Mouse (Mus musculus): ENCODE data around the gene Dip2c. TPM values are rescaled to one million over a fixed set of nuclear protein-coding genes. Genes with fewer than 3 reads are reported as not detected.

Dip2c gene
- polyA plus RNA-seq, 1 experiment from 2014 or later: 4.9 TPM

GRCm38 (mm10) chr13:9445533-9446294, 169.4 kb downstream of the Dip2c start:
- Histone ChIP-seq H3K9me3 (replicated peaks) (no peaks in the 10 kb centered on the region), H3K27ac (no peak overlapping the region), H3K27me3 (ENCODE audit: low read depth, poor library complexity, severe bottlenecking) (no peaks in the 10 kb centered on the region), H3K4me3 (no peak overlapping the region), H3K4me1 (no peaks in the 10 kb centered on the region), H3K36me3 (no peaks in the 10 kb centered on the region)
- 94% methylated on average over 6 of the region's 6 CpGs for WGBS
- DNase-seq (ENCODE audit: low spot score): no peak

- H3K27ac ChIP-seq: no peak overlapping the region
- WGBS: 94% methylated on average over 4 of the region's 4 CpGs
- no peaks in the 10 kb centered on the region for H3K9me3 ChIP-seq (replicated peaks)
- no peaks in the 10 kb centered on the region for H3K36me3 ChIP-seq
- H3K4me1 ChIP-seq: no peaks in the 10 kb centered on the region
- no peaks in the 10 kb centered on the region for H3K27me3 ChIP-seq (ENCODE audit: low read depth, poor library complexity, severe bottlenecking)
- no peak overlapping the region for H3K4me3 ChIP-seq
- no peak for DNase-seq (ENCODE audit: low spot score)
Measured at GRCm38 (mm10) chr13:9446448-9447115, 170.3 kb downstream of the Dip2c start.

- Histone ChIP-seq H3K27me3 (ENCODE audit: low read depth, poor library complexity, severe bottlenecking) (no peaks in the 10 kb centered on the region), H3K27ac (no peak overlapping the region), H3K9me3 (replicated peaks) (no peaks in the 10 kb centered on the region), H3K4me3 (no peak overlapping the region), H3K36me3 (no peaks in the 10 kb centered on the region), H3K4me1 (no peaks in the 10 kb centered on the region)
- WGBS: 90% methylated on average over 3 of the region's 3 CpGs
- DNase-seq (ENCODE audit: low spot score): no peak
Measured at GRCm38 (mm10) chr13:9450276-9450675, 173.9 kb downstream of the Dip2c start.

GRCm38 (mm10) chr13:9451952-9452351, 175.6 kb downstream of the Dip2c start:
- no peak for DNase-seq (ENCODE audit: low spot score)
- Histone ChIP-seq H3K9me3 (replicated peaks) (no peaks in the 10 kb centered on the region), H3K4me3 (no peak overlapping the region), H3K27me3 (ENCODE audit: low read depth, poor library complexity, severe bottlenecking) (no peaks in the 10 kb centered on the region), H3K36me3 (no peaks in the 10 kb centered on the region), H3K4me1 (no peaks in the 10 kb centered on the region), H3K27ac (no peak overlapping the region)
- 86% methylated on average over 3 of the region's 3 CpGs for WGBS

- H3K4me1 ChIP-seq: no peaks in the 10 kb centered on the region
- no peak overlapping the region for H3K27ac ChIP-seq
- DNase-seq (ENCODE audit: low spot score): no peak
- H3K4me3 ChIP-seq: no peak overlapping the region
- H3K27me3 ChIP-seq (ENCODE audit: low read depth, poor library complexity, severe bottlenecking): no peaks in the 10 kb centered on the region
- H3K36me3 ChIP-seq: no peaks in the 10 kb centered on the region
- 66% methylated on average over 4 of the region's 4 CpGs for WGBS
- H3K9me3 ChIP-seq (replicated peaks): no peaks in the 10 kb centered on the region
Measured at GRCm38 (mm10) chr13:9454426-9455177, 178.3 kb downstream of the Dip2c start.

GRCm38 (mm10) chr13:9455979-9456378, 179.7 kb downstream of the Dip2c start:
- H3K36me3 ChIP-seq: no peaks in the 10 kb centered on the region
- WGBS: 64% methylated on average over 1 of the region's 1 CpGs
- DNase-seq (ENCODE audit: low spot score): no peak
- H3K4me3 ChIP-seq: no peak overlapping the region
- H3K9me3 ChIP-seq (replicated peaks): no peaks in the 10 kb centered on the region
- H3K4me1 ChIP-seq: no peaks in the 10 kb centered on the region
- H3K27me3 ChIP-seq (ENCODE audit: low read depth, poor library complexity, severe bottlenecking): no peaks in the 10 kb centered on the region
- no peak overlapping the region for H3K27ac ChIP-seq

- 92% methylated on average over 8 of the region's 8 CpGs for WGBS
- no peak overlapping the region for H3K4me3 ChIP-seq
- no peaks in the 10 kb centered on the region for H3K27me3 ChIP-seq (ENCODE audit: low read depth, poor library complexity, severe bottlenecking)
- H3K4me1 ChIP-seq: no peaks in the 10 kb centered on the region
- H3K9me3 ChIP-seq (replicated peaks): no peaks in the 10 kb centered on the region
- no peaks in the 10 kb centered on the region for H3K36me3 ChIP-seq
- no peak overlapping the region for H3K27ac ChIP-seq
- DNase-seq (ENCODE audit: low spot score): no peak
Measured at GRCm38 (mm10) chr13:9457420-9458308, 181.3 kb downstream of the Dip2c start.

GRCm38 (mm10) chr13:9464457-9464856, 188.1 kb downstream of the Dip2c start:
- Histone ChIP-seq H3K27ac (no peak overlapping the region), H3K36me3 (no peaks in the 10 kb centered on the region), H3K4me3 (no peak overlapping the region), H3K9me3 (replicated peaks) (no peaks in the 10 kb centered on the region), H3K27me3 (ENCODE audit: low read depth, poor library complexity, severe bottlenecking) (no peaks in the 10 kb centered on the region), H3K4me1 (no peaks in the 10 kb centered on the region)
- 95% methylated on average over 3 of the region's 3 CpGs for WGBS
- no peak for DNase-seq (ENCODE audit: low spot score)

GRCm38 (mm10) chr13:9467216-9467615, 190.9 kb downstream of the Dip2c start:
- H3K4me3 ChIP-seq: no peak overlapping the region
- H3K27me3 ChIP-seq (ENCODE audit: low read depth, poor library complexity, severe bottlenecking): no peaks in the 10 kb centered on the region
- no peak for DNase-seq (ENCODE audit: low spot score)
- H3K9me3 ChIP-seq (replicated peaks): no peaks in the 10 kb centered on the region
- no peaks in the 10 kb centered on the region for H3K36me3 ChIP-seq
- H3K27ac ChIP-seq: no peak overlapping the region
- H3K4me1 ChIP-seq: no peaks in the 10 kb centered on the region
- 27% methylated on average over 1 of the region's 1 CpGs for WGBS

GRCm38 (mm10) chr13:9473383-9473782, 197.1 kb downstream of the Dip2c start:
- 92% methylated on average over 1 of the region's 1 CpGs for whole genome bisulfite sequencing
- no peak overlapping the region for H3K4me3 ChIP-seq
- H3K36me3 ChIP-seq: no peaks in the 10 kb centered on the region
- H3K27me3 ChIP-seq (ENCODE audit: low read depth, poor library complexity, severe bottlenecking): no peaks in the 10 kb centered on the region
- H3K9me3 ChIP-seq (replicated peaks): no peaks in the 10 kb centered on the region
- no peak for DNase-seq (ENCODE audit: low spot score)
- H3K27ac ChIP-seq: no peak overlapping the region
- no peaks in the 10 kb centered on the region for H3K4me1 ChIP-seq

- Histone ChIP-seq H3K36me3 (no peaks in the 10 kb centered on the region), H3K4me1 (no peaks in the 10 kb centered on the region), H3K9me3 (replicated peaks) (no peaks in the 10 kb centered on the region), H3K27ac (no peak overlapping the region), H3K4me3 (no peak overlapping the region), H3K27me3 (ENCODE audit: low read depth, poor library complexity, severe bottlenecking) (no peaks in the 10 kb centered on the region)
- 84% methylated on average over 1 of the region's 1 CpGs for WGBS
- DNase-seq (ENCODE audit: low spot score): no peak
Measured at GRCm38 (mm10) chr13:9481722-9482121, 205.4 kb downstream of the Dip2c start.

GRCm38 (mm10) chr13:9489696-9490095, 213.4 kb downstream of the Dip2c start:
- 89% methylated on average over 3 of the region's 3 CpGs for WGBS
- no peaks in the 10 kb centered on the region for H3K36me3 ChIP-seq

More at GRCm38 (mm10) chr13:9489696-9490095, 213.4 kb downstream of the Dip2c start:
- no peaks in the 10 kb centered on the region for H3K4me1 ChIP-seq
- H3K9me3 ChIP-seq (replicated peaks): no peaks in the 10 kb centered on the region
- H3K27me3 ChIP-seq (ENCODE audit: low read depth, poor library complexity, severe bottlenecking): no peaks in the 10 kb centered on the region
- DNase-seq (ENCODE audit: low spot score): no peak
- no peak overlapping the region for H3K27ac ChIP-seq
- H3K4me3 ChIP-seq: no peak overlapping the region
